Mouse (Mus musculus): Measurements from ENCODE around the gene Tnni3k. TPM values are rescaled to one million over a fixed set of nuclear protein-coding genes. Genes with fewer than 3 reads are reported as not detected.

Tnni3k gene
- polyA plus RNA-seq, 1 experiment from 2014 or later = 0.05 TPM

DNA sequence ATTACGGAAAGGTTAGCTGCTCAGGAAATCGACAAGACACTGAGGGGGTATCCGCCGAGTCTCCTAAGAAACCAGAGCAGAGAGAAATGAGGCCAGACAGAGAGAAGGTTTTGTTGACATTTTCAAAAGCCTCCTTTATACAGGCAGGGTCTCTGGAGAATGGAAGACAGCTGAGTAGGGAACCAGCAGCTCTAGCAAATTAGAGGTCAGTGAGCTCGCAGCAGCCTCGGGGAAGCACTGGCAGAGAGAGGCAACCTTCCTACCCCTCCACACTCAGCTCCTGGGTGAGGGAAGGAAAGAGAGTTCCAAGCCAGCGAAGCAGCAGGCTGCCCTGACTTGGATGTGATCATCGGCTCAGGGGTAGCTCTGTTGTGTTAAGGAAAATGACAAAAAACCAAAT, 127.5 kb downstream of the Tnni3k start:
- H3K4me3 ChIP-seq = no peak overlapping the region
- H3K27me3 ChIP-seq = no peaks in the 10 kb centered on the region
- H3K9ac ChIP-seq = no peak overlapping the region
- no peaks in the 10 kb centered on the region for H3K36me3 ChIP-seq
- H3K9me3 ChIP-seq = no peaks in the 10 kb centered on the region
- H3K27ac ChIP-seq (replicated peaks) = peak overlapping the region; percentile 7; the same call in 1 of the 2 replicates
- ATAC-seq (ENCODE audit: low FRiP score, low read depth) = peak; percentile 83
- peaks cover 7% of the 10 kb centered on the region; the same call in 1 of the 2 replicates for H3K4me1 ChIP-seq (replicated peaks)
- WGBS = 34% methylated on average over 8 of the region's 8 CpGs
- peak overlapping the region; percentile 32; the same call in 1 of the 2 replicates for H3K4me2 ChIP-seq

DNA sequence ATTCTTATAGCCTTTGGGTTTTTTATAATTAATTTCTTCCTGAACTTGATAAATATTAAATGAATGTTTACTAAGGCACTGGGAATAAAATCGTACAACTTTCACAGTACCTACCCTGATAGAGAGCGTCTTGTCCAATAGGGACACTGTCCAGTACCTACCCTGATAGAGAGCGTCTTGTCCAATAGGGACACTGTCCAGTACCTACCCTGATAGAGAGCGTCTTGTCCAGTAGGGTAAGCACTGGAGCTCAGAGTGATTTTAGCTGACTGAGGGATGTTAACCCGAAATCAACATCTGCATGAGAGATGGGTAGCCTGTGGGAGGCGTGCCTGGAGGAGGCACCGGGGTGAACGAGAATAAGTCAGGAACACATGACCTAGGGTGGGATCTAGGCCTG, 130.3 kb downstream of the Tnni3k start:
- 90% methylated on average over 8 of the region's 8 CpGs for WGBS
- Histone ChIP-seq H3K36me3 (no peaks in the 10 kb centered on the region), H3K4me1 (replicated peaks) (peaks cover 7% of the 10 kb centered on the region; the same call in 1 of the 2 replicates), H3K9ac (no peak overlapping the region), H3K4me2 (no peak overlapping the region), H3K4me3 (no peak overlapping the region), H3K27ac (replicated peaks) (no peak overlapping the region), H3K27me3 (no peaks in the 10 kb centered on the region), H3K9me3 (no peaks in the 10 kb centered on the region)
- ATAC-seq (ENCODE audit: low FRiP score, low read depth) = no peak

DNA sequence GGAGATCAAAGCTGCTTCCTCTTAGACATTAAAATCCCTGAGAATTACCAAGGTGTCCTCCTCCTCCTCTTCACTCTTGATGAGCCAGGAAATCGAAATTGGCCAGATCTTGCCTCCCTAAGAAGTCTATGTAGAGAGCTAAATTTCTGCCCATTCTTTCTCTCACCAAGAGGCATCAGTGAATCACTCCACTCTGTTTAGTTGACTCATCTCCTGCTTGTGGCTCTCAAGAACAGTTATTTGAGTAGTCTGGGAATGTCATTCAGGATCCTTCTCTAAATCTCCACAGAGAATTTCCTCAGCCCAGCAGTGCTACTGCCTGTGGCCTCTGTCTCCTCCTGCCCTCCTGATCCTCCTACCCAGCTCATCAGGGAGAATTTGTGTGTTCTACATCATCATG, 139.6 kb downstream of the Tnni3k start:
- WGBS = 80% methylated on average over 1 of the region's 1 CpGs
- no peak for ATAC-seq (ENCODE audit: low FRiP score, low read depth)
- no peaks in the 10 kb centered on the region for H3K27me3 ChIP-seq
- H3K4me3 ChIP-seq = no peak overlapping the region
- H3K4me1 ChIP-seq (replicated peaks) = no peaks in the 10 kb centered on the region
- no peaks in the 10 kb centered on the region for H3K9me3 ChIP-seq
- H3K27ac ChIP-seq (replicated peaks) = no peak overlapping the region
- no peaks in the 10 kb centered on the region for H3K36me3 ChIP-seq
- H3K4me2 ChIP-seq = no peak overlapping the region
- H3K9ac ChIP-seq = no peak overlapping the region

GRCm38 (mm10) chr3:154913641-154914040, 141.6 kb downstream of the Tnni3k start:
- no peak overlapping the region for H3K4me2 ChIP-seq
- H3K27me3 ChIP-seq = no peaks in the 10 kb centered on the region
- no peaks in the 10 kb centered on the region for H3K36me3 ChIP-seq
- H3K9ac ChIP-seq = no peak overlapping the region
- H3K4me1 ChIP-seq (replicated peaks) = no peaks in the 10 kb centered on the region
- no peak for ATAC-seq (ENCODE audit: low FRiP score, low read depth)
- H3K27ac ChIP-seq (replicated peaks) = no peak overlapping the region
- no peaks in the 10 kb centered on the region for H3K9me3 ChIP-seq
- no peak overlapping the region for H3K4me3 ChIP-seq
- WGBS = 69% methylated on average over 6 of the region's 6 CpGs

DNA sequence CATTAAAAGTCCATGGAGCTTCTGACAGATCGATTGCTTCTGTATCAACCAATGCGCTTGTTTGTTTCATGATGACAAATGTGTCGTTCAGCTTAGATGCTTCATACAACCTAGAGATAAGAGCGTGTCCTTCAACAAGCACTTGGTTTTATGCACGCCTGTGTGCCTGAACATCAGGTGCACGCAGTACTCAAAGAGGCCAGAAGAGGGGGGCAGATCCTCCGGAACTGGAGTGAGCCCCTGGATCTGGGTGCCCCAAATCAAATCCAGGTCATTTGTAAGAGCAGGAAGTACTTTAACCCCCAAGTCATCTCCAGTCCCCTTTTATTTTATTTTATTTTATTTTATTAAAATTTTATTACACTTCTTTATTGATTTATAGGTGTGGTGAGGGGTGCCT, 158.5 kb downstream of the Tnni3k start:
- WGBS = 79% methylated on average over 7 of the region's 7 CpGs
- Histone ChIP-seq H3K4me2 (no peak overlapping the region), H3K27me3 (no peaks in the 10 kb centered on the region), H3K9ac (no peak overlapping the region), H3K4me3 (no peak overlapping the region), H3K4me1 (replicated peaks) (no peaks in the 10 kb centered on the region), H3K27ac (replicated peaks) (no peak overlapping the region), H3K9me3 (no peaks in the 10 kb centered on the region), H3K36me3 (no peaks in the 10 kb centered on the region)
- ATAC-seq (ENCODE audit: low FRiP score, low read depth) = no peak

DNA sequence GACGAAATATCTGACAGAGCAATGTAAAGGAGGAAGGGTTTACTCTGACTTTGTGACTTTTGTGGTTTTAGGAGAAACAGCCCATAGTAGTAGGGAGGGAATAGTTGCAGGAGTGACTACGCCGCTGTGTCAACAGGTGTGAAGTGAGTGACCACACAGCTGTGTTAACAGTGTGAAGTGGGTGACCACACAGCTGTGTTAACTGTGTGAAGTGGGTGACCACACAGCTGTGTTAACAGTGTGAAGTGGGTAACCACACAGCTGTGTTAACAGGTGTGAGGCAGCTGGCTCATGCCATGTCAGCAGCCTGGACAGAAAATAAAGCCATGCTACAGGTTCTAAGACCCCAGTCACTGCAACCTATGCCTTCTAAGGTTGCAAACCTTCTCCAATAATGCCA, 162.0 kb downstream of the Tnni3k start:
- H3K36me3 ChIP-seq = no peaks in the 10 kb centered on the region
- no peaks in the 10 kb centered on the region for H3K9me3 ChIP-seq
- ATAC-seq (ENCODE audit: low FRiP score, low read depth) = no peak
- no peak overlapping the region for H3K4me2 ChIP-seq
- H3K27ac ChIP-seq (replicated peaks) = no peak overlapping the region
- H3K4me1 ChIP-seq (replicated peaks) = no peaks in the 10 kb centered on the region
- no peak overlapping the region for H3K9ac ChIP-seq
- H3K27me3 ChIP-seq = no peaks in the 10 kb centered on the region
- 92% methylated on average over 3 of the region's 3 CpGs for WGBS
- no peak overlapping the region for H3K4me3 ChIP-seq

DNA sequence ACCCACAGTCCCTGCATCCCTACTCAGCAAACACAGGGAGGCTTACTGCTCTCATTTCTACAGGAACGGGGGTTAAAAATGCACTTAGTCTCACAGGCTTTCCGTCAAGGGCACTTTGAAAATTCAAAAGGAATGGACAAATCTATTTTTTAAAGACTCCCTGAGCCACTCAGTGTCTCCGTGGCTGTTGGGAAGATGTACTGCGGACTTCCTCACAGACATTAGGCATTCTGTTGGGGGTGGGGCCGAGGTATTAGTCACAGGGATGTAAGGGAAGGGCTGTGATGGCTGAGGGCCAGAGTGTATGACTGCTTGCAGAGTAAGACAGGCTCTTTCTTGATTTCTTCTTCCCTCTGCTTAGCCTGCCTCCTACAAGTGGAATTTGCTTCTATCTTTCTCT, 169.8 kb downstream of the Tnni3k start:
- no peaks in the 10 kb centered on the region for H3K27me3 ChIP-seq
- no peaks in the 10 kb centered on the region for H3K36me3 ChIP-seq
- no peak overlapping the region for H3K9ac ChIP-seq
- no peak overlapping the region for H3K4me3 ChIP-seq
- no peak overlapping the region for H3K4me2 ChIP-seq
- ATAC-seq (ENCODE audit: low FRiP score, low read depth) = peak; percentile 65; the same call in 1 of the 2 replicates
- no peaks in the 10 kb centered on the region for H3K4me1 ChIP-seq (replicated peaks)
- H3K27ac ChIP-seq (replicated peaks) = no peak overlapping the region
- WGBS = 36% methylated on average over 5 of the region's 5 CpGs
- no peaks in the 10 kb centered on the region for H3K9me3 ChIP-seq

- H3K9me3 ChIP-seq = no peaks in the 10 kb centered on the region
- H3K36me3 ChIP-seq = no peaks in the 10 kb centered on the region
- no peak overlapping the region for H3K4me2 ChIP-seq
- H3K9ac ChIP-seq = no peak overlapping the region
- H3K4me1 ChIP-seq (replicated peaks) = no peaks in the 10 kb centered on the region
- no peak for ATAC-seq (ENCODE audit: low FRiP score, low read depth)
- no peak overlapping the region for H3K27ac ChIP-seq (replicated peaks)
- no peaks in the 10 kb centered on the region for H3K27me3 ChIP-seq
- H3K4me3 ChIP-seq = no peak overlapping the region
- WGBS = 44% methylated on average over 5 of the region's 5 CpGs
These were observed 170.2 kb downstream of the Tnni3k start for GRCm38 (mm10) chr3:154885048-154885447.

- 75% methylated on average over 2 of the region's 2 CpGs for WGBS
- no peak overlapping the region for H3K27ac ChIP-seq (replicated peaks)
These were observed 173.7 kb downstream of the Tnni3k start for GRCm38 (mm10) chr3:154881428-154881986.

GRCm38 (mm10) chr3:154880536-154880939, 174.7 kb downstream of the Tnni3k start:
- Histone ChIP-seq H3K4me1 (replicated peaks) (no peaks in the 10 kb centered on the region), H3K27ac (replicated peaks) (no peak overlapping the region), H3K36me3 (no peaks in the 10 kb centered on the region), H3K9ac (no peak overlapping the region), H3K9me3 (no peaks in the 10 kb centered on the region), H3K27me3 (no peaks in the 10 kb centered on the region), H3K4me3 (no peak overlapping the region), H3K4me2 (no peak overlapping the region)
- 32% methylated on average over 4 of the region's 4 CpGs for WGBS
- ATAC-seq (ENCODE audit: low FRiP score, low read depth) = 0 out of 2 replicates have a peak, but pooled peaks have one; percentile 72

More at GRCm38 (mm10) chr3:154881428-154881986, 173.7 kb downstream of the Tnni3k start:
- Histone ChIP-seq H3K27me3 (no peaks in the 10 kb centered on the region), H3K9me3 (no peaks in the 10 kb centered on the region), H3K36me3 (no peaks in the 10 kb centered on the region), H3K4me2 (no peak overlapping the region), H3K9ac (no peak overlapping the region), H3K4me3 (no peak overlapping the region), H3K4me1 (replicated peaks) (no peaks in the 10 kb centered on the region)
- no peak for ATAC-seq (ENCODE audit: low FRiP score, low read depth)

DNA sequence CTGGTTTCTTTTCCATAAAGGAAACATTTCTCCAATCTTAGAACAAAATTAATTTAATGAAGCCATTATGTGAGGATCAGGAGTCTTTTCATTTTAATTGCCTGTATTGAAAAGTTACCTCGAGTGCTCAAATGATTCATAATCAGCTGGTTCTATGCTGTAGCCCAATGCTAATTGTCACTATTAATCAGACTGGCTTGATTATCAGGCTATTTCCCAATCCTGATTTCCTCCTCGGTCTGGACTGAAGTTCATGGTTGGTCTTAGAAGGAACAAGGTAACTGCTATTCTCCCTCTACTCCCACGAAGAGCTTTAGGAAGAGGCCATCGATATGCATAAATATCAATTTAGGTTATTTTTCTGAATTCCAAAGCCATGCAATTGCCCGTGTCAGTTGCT, 175.1 kb downstream of the Tnni3k start:
- no peak overlapping the region for H3K9ac ChIP-seq
- H3K27me3 ChIP-seq = no peaks in the 10 kb centered on the region
- H3K27ac ChIP-seq (replicated peaks) = no peak overlapping the region
- H3K4me1 ChIP-seq (replicated peaks) = no peaks in the 10 kb centered on the region
- no peaks in the 10 kb centered on the region for H3K9me3 ChIP-seq
- WGBS = 67% methylated on average over 5 of the region's 5 CpGs
- H3K4me2 ChIP-seq = no peak overlapping the region
- no peaks in the 10 kb centered on the region for H3K36me3 ChIP-seq
- H3K4me3 ChIP-seq = no peak overlapping the region
- no peak for ATAC-seq (ENCODE audit: low FRiP score, low read depth)

DNA sequence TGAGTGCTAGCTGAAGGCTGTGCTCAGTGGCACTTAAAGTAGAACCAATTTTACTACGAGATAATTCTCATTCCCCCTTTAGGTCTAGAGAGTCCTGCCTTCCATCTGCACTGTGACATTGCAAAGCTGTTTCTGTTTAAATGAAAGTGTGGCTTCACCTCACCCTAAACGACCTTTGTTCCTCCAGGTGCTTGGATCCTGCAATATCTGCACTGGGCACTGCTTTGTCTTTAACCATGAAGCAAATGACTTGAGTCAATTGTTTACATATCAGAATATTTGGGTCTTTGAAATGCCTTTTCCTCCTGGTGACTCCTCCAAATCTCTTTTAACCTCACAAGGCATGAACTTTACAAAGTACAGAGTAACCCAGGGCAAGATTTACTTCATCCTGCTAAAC, 175.7 kb downstream of the Tnni3k start:
- Histone ChIP-seq H3K27me3 (no peaks in the 10 kb centered on the region), H3K27ac (replicated peaks) (no peak overlapping the region), H3K4me3 (no peak overlapping the region), H3K4me1 (replicated peaks) (no peaks in the 10 kb centered on the region), H3K9me3 (no peaks in the 10 kb centered on the region), H3K4me2 (no peak overlapping the region), H3K36me3 (no peaks in the 10 kb centered on the region), H3K9ac (no peak overlapping the region)
- WGBS = 79% methylated on average over 2 of the region's 2 CpGs
- no peak for ATAC-seq (ENCODE audit: low FRiP score, low read depth)

DNA sequence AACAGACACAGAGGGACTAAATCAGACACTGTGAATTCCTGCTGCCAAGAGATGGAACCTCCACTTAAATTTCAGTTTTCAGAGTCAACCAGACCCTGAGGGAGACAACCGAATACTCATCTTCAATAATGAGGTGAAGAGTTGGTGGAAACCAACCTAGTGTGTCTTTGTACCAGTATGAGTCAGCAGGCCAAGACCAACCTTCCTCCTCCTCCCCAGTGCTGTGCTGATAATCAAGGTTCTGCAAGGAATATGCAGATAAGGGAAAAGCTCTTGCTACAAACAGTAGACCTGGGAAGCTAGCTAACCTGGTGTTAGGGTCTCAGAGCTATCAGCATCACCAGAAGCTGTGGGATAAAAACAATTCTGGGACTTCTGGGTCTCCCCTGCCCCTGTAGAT, 176.1 kb downstream of the Tnni3k start:
- H3K4me2 ChIP-seq = no peak overlapping the region
- 85% methylated on average over 1 of the region's 1 CpGs for WGBS
- no peak overlapping the region for H3K9ac ChIP-seq
- no peaks in the 10 kb centered on the region for H3K9me3 ChIP-seq
- H3K27ac ChIP-seq (replicated peaks) = no peak overlapping the region
- no peaks in the 10 kb centered on the region for H3K36me3 ChIP-seq
- no peak for ATAC-seq (ENCODE audit: low FRiP score, low read depth)
- no peaks in the 10 kb centered on the region for H3K27me3 ChIP-seq
- no peak overlapping the region for H3K4me3 ChIP-seq
- no peaks in the 10 kb centered on the region for H3K4me1 ChIP-seq (replicated peaks)
